Mouse (Mus musculus) heart, postnatal 14 days (tissue): ENCODE data around the gene Cfap61. TPM values are rescaled to one million over a fixed set of nuclear protein-coding genes. Genes with fewer than 3 reads are reported as not detected.

Source experiments
- DNase-seq, 2 experiments: peaks; one replicate each; pipeline ENCODE4 v3.0.0; 2021 to 2022
- intact Hi-C: fragments of 180-260 bp; cut with DNase I; formaldehyde crosslinking; loops from one replicate; pipeline ENCODE4 v1.15.1; 2025
- total RNA-seq, 2 experiments: library from RNA; stranded (reverse); gene quantifications; 2 replicates each; pipeline ENCODE4 v1.2.3; 2021

Gene Cfap61
- total RNA-seq, 2 experiments from 2014 or later, result 0.68 to 2.7 TPM

DNA sequence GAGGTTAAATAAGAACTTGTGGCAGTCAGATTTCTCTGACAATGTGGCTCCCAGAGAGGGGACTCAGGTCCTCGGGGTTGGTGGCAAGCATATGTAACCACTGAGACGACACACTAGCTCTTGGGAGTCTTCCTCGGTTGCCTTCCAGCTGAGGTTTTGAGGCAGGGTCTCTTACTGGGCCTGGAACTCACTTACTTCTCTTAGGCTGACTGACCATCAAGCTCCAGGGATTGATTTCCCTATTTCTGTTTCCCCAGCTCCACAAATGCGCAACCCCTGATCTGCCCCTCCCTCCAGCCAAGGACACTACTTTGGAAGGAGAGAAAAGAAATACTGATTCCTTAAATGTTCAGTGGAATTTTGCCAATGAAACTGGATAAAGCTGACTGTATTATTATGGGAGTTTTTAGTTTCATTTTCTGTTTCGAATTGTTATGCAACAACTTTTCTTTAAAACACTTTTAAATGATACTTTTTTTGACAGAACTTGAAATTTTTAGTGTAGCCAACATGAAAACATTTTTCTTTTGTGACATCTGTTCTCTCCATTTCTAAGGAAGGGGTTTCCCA is 63.5 kb downstream of the Cfap61 start:
- DNase-seq, result no peak
- intact Hi-C loops, result no loop called here

DNA sequence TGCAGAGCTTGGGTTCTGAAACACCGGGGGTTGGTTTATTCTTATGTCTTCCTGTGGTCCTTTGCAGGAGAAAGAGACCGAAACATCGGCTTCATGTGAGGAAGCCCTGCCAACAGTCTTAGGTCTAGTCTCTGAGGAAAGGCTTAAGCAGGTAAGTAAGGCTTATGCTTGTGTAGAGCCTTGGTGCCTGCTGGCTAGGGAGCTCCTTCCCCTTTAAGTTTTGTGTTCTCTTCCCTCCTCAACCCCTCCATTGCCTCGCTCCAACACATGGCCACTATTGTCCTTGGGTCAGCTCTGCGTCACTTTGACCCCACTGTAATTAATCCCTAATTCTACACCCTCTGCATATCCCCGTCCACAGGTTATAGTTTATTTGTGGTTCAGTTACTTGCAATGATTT is 74.2 kb downstream of the Cfap61 start:
- intact Hi-C loops, result no loop called here
- no peak for DNase-seq

DNA sequence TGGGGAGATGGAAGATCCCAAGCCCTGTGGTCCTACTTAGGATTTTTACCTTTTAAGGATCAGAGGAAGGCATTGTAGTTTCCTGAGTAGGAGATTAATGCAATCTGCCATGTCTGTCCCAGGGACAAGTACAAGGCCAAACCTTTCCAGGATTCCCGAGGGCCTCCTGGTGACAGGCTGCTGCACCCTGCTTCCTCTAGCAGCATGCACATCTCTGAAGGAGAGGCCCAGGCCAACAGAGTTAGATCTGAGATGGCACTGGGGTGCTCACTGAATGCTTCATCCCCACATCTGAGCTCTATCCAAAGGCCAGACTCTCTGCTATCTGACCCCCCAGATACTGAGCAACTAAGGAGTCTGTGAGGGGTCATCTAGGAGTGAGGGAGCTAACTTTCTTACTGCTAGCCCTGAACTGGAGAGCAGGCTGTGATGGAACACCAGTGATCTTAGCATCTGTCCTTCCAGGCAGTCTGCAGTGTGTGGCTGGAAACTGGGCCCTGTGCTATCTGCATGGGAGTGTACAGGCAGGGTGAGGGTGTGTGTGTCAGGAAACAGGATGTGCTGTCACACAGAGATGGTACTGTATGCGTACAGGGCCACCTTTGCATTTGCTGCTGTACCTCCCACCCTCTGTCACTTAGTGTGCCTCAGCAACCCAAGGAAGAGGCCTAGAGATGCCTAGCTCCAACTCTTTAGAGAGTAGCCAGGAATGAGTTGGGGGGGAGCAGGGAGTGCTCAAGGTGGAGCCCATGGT is 75.2 kb downstream of the Cfap61 start:
- intact Hi-C loops, result no loop called here
- DNase-seq, result no peak

DNA sequence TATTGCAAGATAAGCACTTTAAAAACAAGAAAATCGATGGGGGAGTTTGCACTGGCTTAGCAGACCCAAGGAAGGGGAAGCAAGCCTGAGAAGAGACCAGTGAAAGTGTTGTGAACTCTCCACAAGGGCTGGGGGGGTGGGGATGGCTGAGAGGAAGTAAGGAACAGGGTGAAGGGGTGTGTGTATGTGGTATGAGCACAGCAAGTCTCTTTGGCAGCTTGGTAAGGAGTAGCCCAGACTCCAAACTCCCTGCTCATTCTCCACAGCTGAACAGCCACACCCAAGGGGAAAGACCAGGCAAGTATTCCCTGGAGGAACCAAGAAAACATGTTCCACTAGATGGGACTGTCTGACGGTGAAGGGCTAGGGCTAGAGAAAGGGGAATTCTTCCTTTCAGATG is 76.2 kb downstream of the Cfap61 start:
- intact Hi-C loops, result no loop called here
- DNase-seq, result no peak

DNA sequence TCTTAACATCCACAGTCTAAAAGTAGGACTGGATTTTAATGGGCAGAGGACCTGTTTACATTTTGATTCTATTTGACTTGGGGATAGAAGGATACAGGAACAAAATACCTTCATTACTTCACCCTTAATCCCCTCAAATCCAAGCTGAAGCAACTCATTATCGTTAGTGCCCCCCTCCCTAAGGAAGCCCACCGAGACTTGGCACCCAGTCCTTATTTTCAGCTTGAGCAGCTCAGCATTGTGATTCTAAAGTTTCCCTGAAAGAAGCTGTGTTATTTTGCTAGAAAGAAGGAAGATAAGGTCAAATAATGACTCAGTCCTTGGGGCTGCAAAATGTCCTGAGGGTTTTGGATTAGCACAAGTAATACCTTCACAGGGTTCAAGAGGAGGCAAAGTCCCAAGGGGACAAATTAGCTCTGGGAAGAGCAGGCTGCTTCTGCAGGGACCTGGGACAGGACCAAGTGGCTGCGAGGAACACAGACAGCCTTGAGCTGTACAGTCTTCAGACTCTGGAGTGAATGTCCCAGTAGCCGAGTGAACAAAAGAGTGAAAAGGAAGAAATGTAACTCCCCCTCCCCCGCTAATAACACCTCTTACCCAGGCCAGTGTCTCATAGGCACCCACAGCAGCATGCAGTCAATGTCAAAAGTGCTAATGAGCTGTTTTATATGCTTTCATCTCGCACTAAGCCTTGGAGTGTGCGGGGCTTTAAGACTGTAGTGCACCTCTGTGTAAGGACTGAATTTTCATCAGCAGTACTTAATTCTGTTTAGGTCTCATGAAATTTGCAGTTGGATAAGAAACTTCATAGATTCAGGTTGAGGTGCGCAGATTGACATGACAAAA is 81.0 kb downstream of the Cfap61 start:
- DNase-seq, result no peak
- intact Hi-C loops, result no loop called here

DNA sequence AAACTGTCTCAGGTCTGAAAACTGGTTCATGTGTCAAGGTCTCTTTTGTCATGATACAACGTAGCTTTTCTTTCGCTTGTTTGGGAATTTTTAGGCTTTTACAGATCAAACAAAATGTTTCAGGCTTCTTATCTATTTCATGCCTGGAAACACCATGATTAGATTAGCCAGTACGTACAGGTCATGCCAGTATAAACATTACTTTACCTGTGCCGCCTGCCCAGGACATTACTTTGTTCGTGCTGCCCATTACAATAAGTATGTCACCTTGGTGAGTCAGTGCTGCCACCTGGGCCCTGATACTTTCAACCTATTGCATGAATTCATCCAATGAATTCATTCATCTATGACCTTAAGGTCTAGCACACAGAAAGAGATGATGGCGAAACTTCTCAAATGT is 88.3 kb downstream of the Cfap61 start:
- intact Hi-C loops, result no loop called here
- DNase-seq, result no peak

DNA sequence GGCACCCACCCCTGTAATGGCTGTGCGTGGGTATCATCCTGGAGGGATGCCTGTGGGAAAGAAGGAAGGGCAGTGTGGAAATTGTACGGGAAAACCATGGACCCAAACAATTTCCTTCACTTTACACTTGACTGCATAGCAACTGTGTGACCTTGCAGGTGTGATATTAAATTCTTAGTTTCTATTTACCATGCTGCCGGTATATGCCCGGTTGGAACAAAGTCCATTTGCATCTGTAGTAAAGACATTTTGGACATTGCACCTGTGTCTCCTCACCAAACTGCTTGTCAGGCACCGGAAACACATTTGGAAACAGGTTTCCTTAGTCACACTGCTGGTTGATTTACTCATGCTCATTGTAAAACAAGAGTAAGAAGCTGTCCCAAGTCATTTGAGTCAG is 109.1 kb downstream of the Cfap61 start:
- intact Hi-C loops, result no loop called here
- no peak for DNase-seq

DNA sequence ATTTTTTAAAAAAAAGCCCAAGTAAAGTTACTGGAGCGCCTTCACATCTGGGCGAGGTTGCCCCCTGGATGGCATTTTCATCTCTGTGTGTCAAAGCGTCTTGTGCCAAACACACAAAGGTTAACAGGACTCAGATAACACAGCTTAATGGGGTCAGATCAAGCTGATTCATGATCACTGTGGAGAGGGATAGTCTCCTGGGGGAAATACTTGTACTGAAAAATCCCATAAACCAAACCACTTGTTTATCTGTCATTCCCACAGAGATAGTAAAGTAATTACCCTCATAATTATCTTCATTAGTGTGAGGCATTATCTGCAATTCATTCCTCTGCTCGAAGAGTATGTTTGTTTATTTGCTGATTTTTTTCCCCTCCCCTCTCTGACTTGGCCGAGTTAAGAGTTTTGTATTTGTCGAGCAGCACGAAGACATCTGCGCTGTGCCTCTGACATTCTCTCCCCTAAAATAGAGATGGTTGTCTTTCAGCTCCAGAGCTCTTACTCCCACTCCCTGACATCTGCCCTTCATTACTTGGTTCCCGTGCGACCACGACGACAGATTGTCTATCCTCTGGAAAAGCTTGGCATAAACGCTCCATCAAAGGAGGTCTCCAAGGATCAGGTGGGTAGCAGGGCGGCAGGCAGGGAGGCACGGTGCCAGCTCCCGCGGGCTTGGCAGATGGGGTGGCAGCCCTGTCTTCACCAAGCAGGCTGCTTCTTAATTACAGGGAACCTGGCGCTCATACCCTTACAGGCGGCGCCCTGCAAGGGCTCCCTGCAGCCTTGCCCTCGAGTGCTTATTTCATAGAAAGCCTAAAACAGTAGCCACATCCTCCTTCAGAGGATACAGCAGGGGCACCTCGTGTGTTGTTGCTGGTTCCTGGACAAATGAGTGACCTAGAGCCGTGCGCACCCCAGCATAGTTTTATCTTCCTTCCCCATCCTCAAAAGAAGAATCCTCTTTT is 110.6 kb downstream of the Cfap61 start:
- DNase-seq, result peak in 1 of 2 experiments; percentile 9
- intact Hi-C loops, result no loop called here

DNA sequence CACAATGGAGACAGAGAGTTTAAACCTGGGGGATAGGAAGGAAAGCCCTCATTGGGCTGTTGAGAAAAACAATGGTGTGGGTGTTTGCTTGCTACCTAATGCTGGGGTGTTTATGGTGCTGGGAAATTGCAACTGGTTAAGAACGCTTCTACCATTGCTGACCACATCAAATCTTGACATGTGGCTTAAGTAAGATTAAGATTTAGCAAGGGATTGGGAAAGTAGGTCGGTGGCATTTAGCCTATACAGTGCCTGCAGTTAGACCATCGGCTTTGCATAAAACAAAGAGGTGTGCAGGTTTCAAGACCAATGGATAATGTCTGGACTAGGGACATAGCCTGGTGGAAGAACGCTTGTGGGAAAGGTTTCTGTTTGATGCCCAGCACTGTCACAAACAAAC is 113.1 kb downstream of the Cfap61 start:
- intact Hi-C loops, result no loop called here
- no peak for DNase-seq

DNA sequence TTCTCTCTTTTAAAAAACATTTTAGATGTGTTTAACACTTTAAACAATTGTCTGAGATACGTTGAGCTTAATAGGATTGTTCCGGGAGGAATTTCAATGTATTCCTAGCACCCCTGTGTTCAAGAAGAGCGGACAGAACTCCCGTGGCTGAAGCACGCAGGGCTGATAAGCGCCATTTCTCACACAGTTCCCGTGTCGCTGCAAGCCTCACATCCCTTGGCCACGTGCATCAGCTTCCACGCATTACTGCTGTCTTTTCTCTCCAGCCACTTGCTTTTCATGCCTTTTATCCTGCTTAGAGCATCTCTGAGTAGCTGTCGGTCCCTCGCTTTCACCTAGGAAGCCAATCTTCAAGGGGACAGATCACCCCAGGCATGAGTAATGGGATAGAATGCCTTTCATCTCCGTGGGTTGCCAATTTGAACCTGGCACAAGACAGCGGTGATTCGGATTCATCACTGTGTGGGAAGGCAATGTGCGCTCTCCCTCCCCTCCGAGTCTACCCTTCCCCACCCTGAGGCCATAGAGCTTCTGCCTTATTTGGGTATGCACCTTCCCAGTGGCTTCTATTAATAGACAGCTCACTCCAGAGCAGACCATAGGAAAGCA is 113.7 kb downstream of the Cfap61 start:
- intact Hi-C loops, result no loop called here
- DNase-seq, result no peak

DNA sequence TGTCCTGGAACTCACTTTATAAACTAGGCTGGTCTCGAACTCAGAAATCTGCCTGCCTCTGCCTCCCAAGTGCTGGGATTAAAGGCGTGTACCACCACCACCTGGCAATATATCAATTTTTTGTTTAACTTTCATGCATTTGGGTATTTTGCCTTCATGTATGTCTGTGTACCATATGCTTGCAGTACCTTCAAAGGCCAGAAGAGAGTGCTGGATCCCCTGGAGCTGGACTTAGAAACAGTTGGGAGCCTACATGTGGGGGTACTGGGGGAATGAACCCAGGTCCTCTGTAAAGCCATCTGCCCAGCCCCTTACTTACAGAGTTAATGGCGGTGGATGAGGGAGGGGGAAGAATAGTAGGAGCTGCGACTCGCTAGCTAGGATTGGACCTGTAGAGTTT is 114.8 kb downstream of the Cfap61 start:
- intact Hi-C loops, result no loop called here
- no peak for DNase-seq

DNA sequence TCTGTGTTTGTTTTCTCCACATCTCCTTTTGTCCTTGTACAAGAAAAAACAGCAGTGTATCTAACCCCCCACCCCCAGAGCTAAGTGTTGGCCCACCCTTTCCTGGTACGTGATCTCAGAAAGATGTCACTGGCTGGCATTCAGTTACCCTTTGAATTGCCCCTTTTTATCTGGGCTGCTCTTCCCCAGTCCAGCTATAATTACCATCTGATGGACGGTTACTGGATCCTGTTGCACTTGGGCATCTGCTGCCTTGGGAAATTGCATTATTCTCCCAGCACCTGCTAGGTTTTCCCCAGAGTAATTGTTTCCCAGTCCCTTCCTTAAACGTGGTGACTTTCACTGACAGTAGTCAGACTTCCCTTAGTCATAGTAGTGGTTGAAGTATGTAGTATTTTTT is 115.5 kb downstream of the Cfap61 start:
- DNase-seq, result no peak
- intact Hi-C loops, result no loop called here

DNA sequence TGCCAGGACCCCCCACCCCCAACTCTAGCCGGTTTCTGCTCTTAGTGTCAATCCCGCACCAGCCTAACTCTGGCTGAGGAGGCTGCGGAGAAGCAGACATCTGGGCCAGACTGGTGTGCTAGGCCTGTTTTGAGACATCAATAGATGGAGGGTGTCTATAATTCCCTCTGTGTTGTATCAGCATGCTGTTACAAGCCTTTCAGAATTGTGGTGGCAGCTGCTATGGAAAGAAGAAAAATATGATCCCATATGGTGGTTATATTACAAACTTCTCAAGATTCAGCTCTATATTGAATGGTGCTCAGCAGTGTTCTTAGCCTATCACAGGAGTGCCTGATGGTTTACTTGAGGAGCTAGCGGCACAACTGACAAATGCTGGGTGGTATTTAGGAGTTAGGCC is 116.8 kb downstream of the Cfap61 start:
- no peak for DNase-seq
- intact Hi-C loops, result no loop called here

DNA sequence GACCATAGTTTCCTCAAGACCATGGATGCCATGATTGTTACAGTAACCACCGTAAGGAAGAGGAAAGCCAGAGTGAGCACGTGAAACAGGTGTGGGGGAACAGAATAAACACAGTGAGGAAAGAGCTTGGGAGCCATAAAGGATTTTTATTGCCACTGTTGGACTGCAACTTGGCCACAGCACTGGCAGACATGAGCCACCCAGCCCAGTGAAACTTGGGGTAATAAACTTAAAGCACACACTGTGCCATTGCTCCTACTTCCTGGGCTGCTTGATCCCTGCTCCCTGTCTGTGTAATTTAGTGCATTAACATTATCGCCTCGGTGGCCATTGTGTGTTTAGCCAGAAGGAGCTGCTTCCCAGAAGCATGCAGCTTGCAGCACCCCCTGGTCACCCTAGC is 122.5 kb downstream of the Cfap61 start:
- intact Hi-C loops, result no loop called here
- no peak for DNase-seq

DNA sequence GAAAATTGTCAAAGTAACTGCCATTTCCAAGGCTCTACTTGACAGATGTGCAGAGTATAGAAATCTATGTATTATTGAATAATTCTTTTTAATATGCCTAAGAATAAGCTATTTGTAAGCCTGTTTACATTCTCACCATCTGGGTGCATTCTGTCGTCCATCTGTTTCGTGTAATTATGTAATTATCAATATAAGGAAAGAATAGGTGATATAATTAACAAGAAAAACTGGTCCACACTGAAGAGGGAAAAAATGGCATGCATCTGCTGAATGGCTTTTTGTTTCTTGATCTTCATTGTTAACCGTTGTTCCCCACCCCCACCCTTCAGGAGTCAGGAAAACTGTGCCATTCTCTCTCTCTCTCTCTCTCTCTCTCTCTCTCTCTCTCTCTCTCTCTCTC is 124.2 kb downstream of the Cfap61 start:
- intact Hi-C loops, result no loop called here
- DNase-seq, result no peak

DNA sequence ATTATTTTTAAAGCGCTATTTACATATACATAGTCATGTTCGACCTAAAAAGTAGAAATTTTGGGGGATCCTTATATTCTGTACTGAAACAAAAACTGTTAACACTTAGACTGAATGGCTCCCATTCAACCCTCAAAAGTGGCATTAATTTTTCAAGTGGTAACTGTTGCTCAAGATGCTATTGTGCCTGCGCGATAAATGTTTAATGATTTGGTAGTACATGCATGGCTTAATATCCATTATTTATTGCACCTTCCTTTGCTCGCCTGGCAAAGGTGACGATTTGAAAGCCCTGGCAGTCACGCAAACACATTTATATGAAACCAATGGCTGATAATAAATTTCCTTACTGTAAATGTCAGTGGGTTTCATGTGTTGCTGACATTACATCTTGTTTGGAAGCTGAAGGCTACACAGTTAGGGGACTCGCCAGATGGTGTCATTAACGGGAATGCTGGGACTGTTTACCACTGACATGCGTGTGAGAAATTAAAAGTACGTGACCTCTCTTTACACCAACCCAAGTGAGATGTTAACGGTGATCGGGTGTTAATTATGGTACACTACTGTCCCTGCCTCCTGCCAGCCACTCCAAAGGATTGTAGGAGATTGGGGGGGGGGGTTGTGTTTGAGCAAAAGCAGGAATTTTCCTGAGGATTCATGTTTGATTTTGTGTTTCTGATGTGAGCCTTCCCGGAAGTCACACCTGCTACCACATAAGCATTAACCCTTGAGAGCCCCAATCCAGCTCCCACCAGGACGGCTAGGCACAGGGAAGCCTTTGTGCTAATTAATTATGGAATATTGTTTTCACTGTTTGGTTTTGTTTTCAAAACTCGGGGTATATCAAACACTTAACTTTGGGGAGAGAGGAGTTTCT is 127.1 kb downstream of the Cfap61 start:
- no peak for DNase-seq
- intact Hi-C loops, result no loop called here

DNA sequence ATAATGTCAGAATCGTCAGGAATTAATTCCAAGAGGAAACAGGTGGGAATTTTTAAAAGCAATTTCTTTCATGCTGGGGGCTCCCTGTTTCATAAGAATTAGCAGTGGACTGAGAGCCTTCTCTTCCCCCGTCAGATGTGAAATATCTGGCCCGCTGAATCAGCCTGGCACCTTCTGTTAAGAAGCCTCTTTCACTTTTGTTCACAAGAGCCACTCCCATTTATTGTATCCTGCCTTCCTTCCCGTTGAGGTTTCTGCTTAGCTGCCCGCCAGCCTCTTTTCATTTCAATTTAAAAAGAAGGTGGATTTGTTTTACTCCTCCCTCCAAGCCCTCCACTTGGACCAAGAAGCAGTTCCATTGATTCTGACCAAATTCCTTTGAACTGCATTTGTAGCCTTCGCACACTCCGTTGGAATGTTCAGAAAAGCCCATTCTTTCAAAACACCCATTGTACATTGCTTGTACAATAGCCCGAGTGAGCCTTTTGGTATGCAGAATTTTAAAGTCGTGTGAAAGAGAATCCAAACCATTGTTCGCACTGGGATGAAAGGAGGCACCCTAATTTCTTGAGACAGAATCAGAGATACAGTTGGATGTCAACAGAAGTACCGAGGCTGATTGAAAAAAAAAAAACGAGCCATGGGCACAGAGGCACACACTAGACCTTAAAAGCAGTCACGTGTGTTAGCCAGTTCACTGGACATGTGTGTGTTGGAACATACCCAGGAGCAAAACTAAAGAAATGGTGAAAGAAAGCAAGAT is 127.9 kb downstream of the Cfap61 start:
- DNase-seq, result no peak
- intact Hi-C loops, result no loop called here
